8 mouse cellular contexts compared by ENCODE assay signal in the genomic region with DNA sequence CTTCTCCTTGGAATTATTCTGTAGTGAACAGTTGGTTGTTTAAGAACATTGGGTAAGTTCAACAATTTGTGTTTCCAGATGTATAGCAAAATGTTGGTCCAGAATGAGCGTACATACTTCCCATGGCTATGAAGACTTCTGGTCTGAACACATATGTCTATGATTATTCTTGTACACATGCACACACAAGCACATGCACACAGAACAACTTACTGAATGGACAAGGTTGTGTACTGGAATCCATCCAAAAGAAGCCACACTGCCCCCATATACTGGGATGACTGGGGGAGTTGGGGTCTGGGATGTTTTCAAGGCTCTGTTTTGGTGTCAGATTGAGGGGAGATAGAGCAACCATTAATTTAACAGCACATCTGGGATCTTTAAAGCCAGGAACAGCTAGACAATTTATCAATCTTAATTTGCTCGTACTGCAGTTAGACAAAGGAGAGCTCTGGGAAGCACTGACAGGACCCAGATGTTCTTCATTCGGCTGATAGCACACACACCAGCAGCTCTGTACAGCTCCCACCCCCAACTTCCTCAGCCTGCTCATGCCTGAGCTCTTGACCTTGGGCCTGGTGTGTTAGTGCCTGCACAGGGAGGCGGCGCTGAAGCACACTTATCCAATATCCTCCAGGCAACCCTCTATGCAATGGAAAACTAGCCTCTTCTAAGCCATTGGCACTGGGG.
DNase-seq lines count a peak whose midpoint lies in the region; ATAC-seq and TF ChIP-seq lines count a peak whose summit lies in the region.

No protein-coding gene starts in this region.

- no peak overlapping the region for H3K4me2 ChIP-seq in lung, embryonic 14.5 days
- no peak overlapping the region for H3K4me2 ChIP-seq in hindbrain, embryonic 13.5 days
- no peak overlapping the region for H3K4me2 ChIP-seq in limb, embryonic 11.5 days (ENCODE audit: low read depth, severe bottlenecking)
- H3K4me2 ChIP-seq in stomach, embryonic 15.5 days = no peak overlapping the region

- 24% methylated on average over 5 of the region's 5 CpGs for WGBS in lung, embryonic 14.5 days
- WGBS in lung, adult 2 months = 56% methylated on average over 5 of the region's 5 CpGs
- 55% methylated on average over 5 of the region's 5 CpGs for WGBS in hindbrain, embryonic 13.5 days
- WGBS in limb, embryonic 11.5 days = 21% methylated on average over 5 of the region's 5 CpGs
- 36% methylated on average over 5 of the region's 5 CpGs for WGBS in stomach, embryonic 15.5 days

- H3K27me3 ChIP-seq in lung, embryonic 14.5 days (ENCODE audit: insufficient read depth, low read length) = no peaks in the 10 kb centered on the region
- H3K27me3 ChIP-seq in hindbrain, embryonic 13.5 days = no peaks in the 10 kb centered on the region
- no peaks in the 10 kb centered on the region for H3K27me3 ChIP-seq in limb, embryonic 11.5 days (ENCODE audit: control insufficient read depth, insufficient read depth, low read length)
- H3K27me3 ChIP-seq in stomach, embryonic 15.5 days (replicated peaks) = no peaks in the 10 kb centered on the region

- H3K9ac ChIP-seq in lung, embryonic 14.5 days = no peak overlapping the region
- no peak overlapping the region for H3K9ac ChIP-seq in hindbrain, embryonic 13.5 days
- H3K9ac ChIP-seq in limb, embryonic 11.5 days (ENCODE audit: low read length) = no peak overlapping the region
- no peak overlapping the region for H3K9ac ChIP-seq in stomach, embryonic 15.5 days

- DNase-seq in lung, embryonic 14.5 days = peak; percentile 87
- DNase-seq in lung, adult 2 months = no peak
- DNase-seq in limb, embryonic 11.5 days (ENCODE audit: low spot score) = peak; percentile 59
- no peak for DNase-seq in left cerebral cortex, postnatal 25 days (ENCODE audit: low spot score in 2 of 2)
- no peak for DNase-seq in Muller cell, postnatal 12 days (ENCODE audit: inconsistent ontology term)
- DNase-seq in thymus, postnatal 14 days = no peak

- H3K4me3 ChIP-seq in lung, embryonic 14.5 days (ENCODE audit: low read depth, low read length) = no peak overlapping the region
- no peak overlapping the region for H3K4me3 ChIP-seq in lung, adult 2 months (replicated peaks; ENCODE audit: extremely low read depth, low read depth, low read length)
- no peak overlapping the region for H3K4me3 ChIP-seq in hindbrain, embryonic 13.5 days
- no peak overlapping the region for H3K4me3 ChIP-seq in limb, embryonic 11.5 days (ENCODE audit: low read depth, low read length)
- H3K4me3 ChIP-seq in stomach, embryonic 15.5 days (replicated peaks) = no peak overlapping the region

- peak overlapping the region; percentile 16; the same call in 1 of the 2 replicates for H3K27ac ChIP-seq in lung, embryonic 14.5 days (ENCODE audit: low read depth)
- no peak overlapping the region for H3K27ac ChIP-seq in hindbrain, embryonic 13.5 days
- H3K27ac ChIP-seq in limb, embryonic 11.5 days (replicated peaks; ENCODE audit: low read depth, low read length) = 0 out of 2 replicates have a peak overlapping the region, but pooled peaks have one; percentile 6
- peak overlapping the region; percentile 59; the same call in 1 of the 2 replicates for H3K27ac ChIP-seq in stomach, embryonic 15.5 days

- H3K36me3 ChIP-seq in lung, embryonic 14.5 days (ENCODE audit: insufficient read depth) = no peaks in the 10 kb centered on the region
- no peaks in the 10 kb centered on the region for H3K36me3 ChIP-seq in hindbrain, embryonic 13.5 days
- no peaks in the 10 kb centered on the region for H3K36me3 ChIP-seq in limb, embryonic 11.5 days (ENCODE audit: control insufficient read depth, insufficient read depth, low read length)
- H3K36me3 ChIP-seq in stomach, embryonic 15.5 days = no peaks in the 10 kb centered on the region

- ATAC-seq in lung, embryonic 14.5 days (ENCODE audit: insufficient read depth) = peak; percentile 99
- ATAC-seq in hindbrain, embryonic 13.5 days (ENCODE audit: low FRiP score) = peak; percentile 76; the same call in 1 of the 2 replicates
- peak; percentile 86 for ATAC-seq in limb, embryonic 11.5 days (ENCODE audit: insufficient number of reproducible peaks, low FRiP score, low TSS enrichment, low read depth)
- peak; percentile 94 for ATAC-seq in stomach, embryonic 15.5 days (ENCODE audit: insufficient read depth, low FRiP score, low read depth)

- peak; percentile 28 for TF ChIP-seq CTCF in lung, embryonic 14.5 days (IDR thresholded peaks at IDR 0.05; ENCODE audit: low read depth)
- no peak for TF ChIP-seq CTCF in lung, adult 2 months (IDR thresholded peaks at IDR 0.05; ENCODE audit: insufficient read depth, low read length)

- H3K9me3 ChIP-seq in lung, embryonic 14.5 days (ENCODE audit: low read depth, low read length) = no peaks in the 10 kb centered on the region
- H3K9me3 ChIP-seq in hindbrain, embryonic 13.5 days = no peaks in the 10 kb centered on the region
- no peaks in the 10 kb centered on the region for H3K9me3 ChIP-seq in limb, embryonic 11.5 days (ENCODE audit: control insufficient read depth, low read length)
- H3K9me3 ChIP-seq in stomach, embryonic 15.5 days = no peaks in the 10 kb centered on the region

- H3K4me1 ChIP-seq in lung, embryonic 14.5 days (ENCODE audit: insufficient read depth) = peaks cover 6% of the 10 kb centered on the region; the same call in 1 of the 2 replicates
- H3K4me1 ChIP-seq in lung, adult 2 months (ENCODE audit: control insufficient read depth, insufficient read depth, low read length) = peaks cover 5% of the 10 kb centered on the region; the same call in 1 of the 2 replicates
- H3K4me1 ChIP-seq in hindbrain, embryonic 13.5 days (replicated peaks) = no peaks in the 10 kb centered on the region; the same call in 1 of the 2 replicates
- no peaks in the 10 kb centered on the region; the same call in 1 of the 2 replicates for H3K4me1 ChIP-seq in limb, embryonic 11.5 days (ENCODE audit: control insufficient read depth, insufficient read depth, low read length)
- H3K4me1 ChIP-seq in stomach, embryonic 15.5 days = no peaks in the 10 kb centered on the region

- intact Hi-C loops in left cerebral cortex, postnatal 25 days (cut with DNase I) = no loop called here

- no peak for TF ChIP-seq POLR2A in lung, adult 2 months (IDR thresholded peaks at IDR 0.05; ENCODE audit: borderline replicate concordance, extremely low read depth, low read depth, low read length)

Comparison
In these comparisons a context has a peak if more than half of its experiments do, and no peak if none do; other contexts are left out.
1. DNase-seq: peak in lung, embryonic 14.5 days (single experiment) and limb, embryonic 11.5 days (single experiment); none in lung, adult 2 months (single experiment), left cerebral cortex, postnatal 25 days (0 of 2), Muller cell, postnatal 12 days (single experiment) and thymus, postnatal 14 days (single experiment).
2. Peak in every context shown above with its lines, with median percentiles within 50 percentile points of each other: ATAC-seq.